Mouse (Mus musculus): ENCODE results near the gene Cnr2.

The Cnr2 gene

DNA sequence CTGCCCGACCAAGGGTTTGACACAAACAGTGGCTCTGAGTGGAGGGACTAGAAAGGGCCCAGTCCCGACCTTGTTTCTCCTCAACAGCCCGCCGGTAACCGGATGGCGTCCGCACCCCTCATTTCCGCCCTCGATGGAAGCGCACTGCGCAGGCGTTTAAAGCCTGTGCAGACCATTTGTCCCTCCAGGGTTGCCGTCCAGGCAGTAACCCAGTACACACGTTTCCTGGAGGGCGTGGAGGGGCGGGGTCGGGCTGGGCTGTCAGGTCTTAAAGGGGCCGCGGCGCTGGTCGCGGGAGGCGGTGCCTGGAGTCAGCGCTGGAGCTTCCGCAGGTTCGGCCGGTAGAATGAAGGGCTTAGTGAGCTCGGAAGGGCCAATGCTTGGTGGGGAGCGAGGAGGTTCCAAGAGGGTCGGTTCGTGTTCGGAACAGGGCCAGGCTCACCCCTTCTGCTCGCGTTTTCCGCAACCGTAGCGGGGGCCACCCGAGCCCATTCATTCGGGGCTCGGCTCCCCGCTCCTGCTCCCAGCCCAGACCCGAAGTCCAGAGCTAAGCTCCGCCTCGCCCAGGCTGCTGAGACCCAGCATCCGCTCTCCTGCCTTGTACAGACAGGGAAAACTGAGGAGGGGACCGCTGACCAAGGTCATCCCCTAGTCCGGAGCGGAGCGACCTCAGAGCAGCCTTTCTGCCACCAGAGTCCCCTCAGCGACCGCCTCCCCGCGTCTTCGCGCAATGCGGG lies 68.4 kb downstream of the Cnr2 start, which contains the start of gene Gale:
Gene Gale, plus strand, starts transcription at position 271 of the 737 bp plus-strand sequence.
- DNase-seq (ENCODE audit: low read depth, low spot score): peak; percentile 99

DNA sequence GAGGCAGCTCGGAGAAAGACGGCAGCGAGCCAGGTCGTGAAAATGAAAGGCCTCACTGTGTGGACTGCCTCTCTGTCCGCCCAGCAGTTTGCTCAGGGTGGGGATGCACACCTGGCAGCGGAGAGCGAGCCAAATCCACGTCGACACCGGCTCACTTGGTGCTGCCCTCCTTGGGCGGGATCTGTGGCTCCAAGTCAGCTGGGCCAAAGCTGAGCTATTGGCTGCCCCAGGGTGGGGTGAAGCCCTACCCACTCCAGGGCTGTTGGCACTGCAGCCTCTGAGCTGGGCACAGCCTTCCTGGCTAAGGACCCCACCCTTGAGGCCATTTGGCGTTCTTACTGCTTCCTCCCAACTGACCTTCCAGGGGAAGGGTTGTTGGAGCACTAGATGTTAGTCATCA lies 69.2 kb downstream of the Cnr2 start:
- DNase-seq (ENCODE audit: low read depth, low spot score): peak; percentile 46

DNA sequence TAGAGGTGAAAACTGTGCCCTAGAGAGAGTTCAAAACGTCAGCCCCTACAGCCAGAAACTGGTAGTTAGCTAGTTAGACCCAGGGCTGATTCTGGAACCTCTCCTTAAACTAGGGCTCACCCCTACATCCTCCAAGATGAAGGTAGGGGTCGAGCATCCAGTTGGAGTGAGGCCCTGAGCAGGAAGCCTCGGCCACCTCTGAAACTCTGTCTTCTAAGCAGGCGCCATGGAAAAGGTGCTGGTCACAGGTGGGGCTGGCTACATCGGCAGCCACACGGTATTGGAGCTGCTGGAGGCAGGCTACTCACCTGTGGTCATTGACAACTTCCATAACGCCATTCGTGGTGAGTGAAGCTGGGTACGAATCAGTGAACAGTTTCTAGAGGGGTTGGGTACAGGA lies 69.9 kb downstream of the Cnr2 start:
- DNase-seq (ENCODE audit: low read depth, low spot score): no peak

DNA sequence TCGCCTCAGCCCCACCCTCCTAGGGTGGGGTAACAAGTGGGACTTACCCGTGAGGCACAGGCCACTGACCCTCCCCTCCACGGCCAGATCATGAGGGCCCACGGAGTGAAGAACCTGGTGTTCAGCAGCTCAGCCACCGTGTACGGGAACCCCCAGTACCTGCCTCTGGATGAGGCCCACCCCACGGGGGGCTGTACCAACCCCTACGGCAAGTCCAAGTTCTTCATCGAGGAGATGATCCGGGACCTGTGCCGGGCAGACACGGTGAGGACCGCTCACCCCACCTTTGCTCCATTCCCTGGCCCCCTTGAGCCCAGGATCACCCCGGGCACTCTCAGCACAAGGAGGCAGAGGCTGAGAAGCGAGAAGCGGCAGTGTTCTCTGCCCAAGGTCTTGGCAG lies 71.1 kb downstream of the Cnr2 start:
- no peak for DNase-seq (ENCODE audit: low read depth, low spot score)

DNA sequence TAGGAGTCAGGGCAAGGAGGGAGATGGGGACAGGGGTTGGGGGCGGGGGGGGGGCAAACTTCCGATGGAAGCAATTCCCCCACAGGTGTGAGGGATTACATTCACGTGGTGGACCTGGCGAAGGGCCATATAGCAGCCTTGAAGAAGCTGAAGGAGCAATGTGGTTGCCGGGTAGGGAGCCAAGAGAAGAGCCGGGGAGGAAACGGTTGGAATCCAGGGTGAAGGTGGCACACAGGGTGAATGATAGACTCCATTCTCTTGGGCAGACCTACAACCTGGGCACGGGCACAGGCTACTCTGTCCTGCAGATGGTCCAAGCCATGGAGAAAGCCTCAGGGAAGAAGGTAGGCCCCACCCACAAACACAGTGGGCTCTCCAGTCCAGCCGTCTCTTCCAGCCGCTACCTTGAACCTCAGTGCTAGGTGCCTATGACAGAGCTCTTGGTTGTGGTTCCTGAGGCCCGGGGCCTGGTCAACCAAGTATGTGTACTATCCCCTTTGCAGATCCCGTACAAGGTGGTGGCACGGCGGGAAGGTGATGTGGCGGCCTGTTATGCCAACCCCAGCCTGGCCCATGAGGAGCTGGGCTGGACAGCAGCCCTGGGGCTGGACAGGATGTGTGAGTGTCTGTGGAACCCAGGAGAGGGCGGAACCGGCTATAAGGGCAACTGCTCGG lies 72.0 kb downstream of the Cnr2 start:
- DNase-seq (ENCODE audit: low read depth, low spot score): no peak

DNA sequence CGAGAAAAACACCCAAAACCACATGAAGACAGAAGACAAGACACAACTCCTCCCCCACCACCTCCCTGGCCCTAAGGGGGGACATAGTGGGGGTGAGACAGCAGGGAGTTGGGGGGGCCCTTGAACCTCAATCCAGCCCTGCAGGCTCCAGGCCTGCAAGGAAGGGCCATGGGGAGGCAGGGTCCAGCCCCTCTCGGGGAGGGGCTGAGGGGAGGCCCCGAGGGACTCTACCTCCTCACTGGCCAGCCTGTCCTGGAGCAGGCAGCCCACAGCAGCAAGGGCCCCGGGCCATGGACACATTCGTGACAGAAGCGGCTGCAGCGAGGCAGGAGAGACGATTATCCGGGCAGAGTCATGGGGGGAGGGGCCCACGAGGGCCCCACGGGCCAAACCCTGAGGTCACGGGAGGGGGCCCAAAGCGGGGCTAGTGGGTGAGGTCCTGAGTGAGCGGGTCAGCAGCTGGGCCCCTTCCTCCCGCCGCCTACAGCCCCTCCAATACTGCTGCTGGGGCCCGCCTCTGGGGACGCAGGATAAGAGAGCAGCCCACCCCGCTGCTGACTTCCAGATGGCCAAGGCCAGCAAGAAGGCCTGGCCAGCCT lies 73.2 kb downstream of the Cnr2 start:
- no peak for DNase-seq (ENCODE audit: low read depth, low spot score)

DNA sequence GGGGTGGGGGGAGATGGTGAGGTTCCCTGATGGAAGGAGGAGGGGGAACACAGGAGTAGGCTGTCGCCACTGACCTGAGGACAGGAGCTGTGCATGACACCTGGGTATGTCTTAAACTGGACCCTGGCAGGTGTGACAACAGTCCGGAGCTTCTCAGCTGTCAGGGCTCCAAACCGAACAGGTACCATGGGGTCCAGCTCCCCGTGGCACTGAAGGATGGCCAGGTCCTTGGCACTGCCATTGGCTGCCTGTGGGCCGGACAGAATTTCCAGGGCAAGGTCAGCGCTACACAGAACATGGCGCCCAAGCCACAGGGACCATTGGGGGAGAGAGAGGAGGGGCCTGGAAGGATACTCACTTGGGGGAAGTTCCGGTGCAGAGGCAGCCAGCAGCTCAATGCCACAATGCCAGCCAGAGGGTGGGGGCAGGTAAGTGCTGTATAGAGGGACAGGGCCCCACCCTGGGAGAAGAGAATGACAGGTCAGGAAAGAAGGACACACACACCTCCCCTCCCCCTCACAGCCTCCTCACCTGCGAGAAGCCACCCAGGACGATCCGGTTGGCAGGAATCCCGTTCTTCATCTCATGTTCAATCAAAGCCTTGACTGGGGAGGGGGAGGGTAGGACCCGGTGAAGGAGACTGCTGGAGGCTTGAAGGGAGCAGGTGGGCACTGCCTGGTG lies 74.0 kb downstream of the Cnr2 start:
- DNase-seq (ENCODE audit: low read depth, low spot score): no peak

Data from CD4-positive helper T cell, adult 2 months (primary cell).